Mouse (Mus musculus) CD4-positive naive resting alpha-beta T cell, adult 57 days (primary cell): ENCODE measurements around the gene Zfp182. TPM values are rescaled to one million over a fixed set of nuclear protein-coding genes. Genes with fewer than 3 reads are reported as not detected.

Experiments used
- total RNA-seq: library from RNA; stranded (reverse); gene quantifications from one replicate; pipeline ENCODE4 v1.2.4, GENCODE M21; 2023

Zfp182 gene
- total RNA-seq: 16.4 TPM

DNA sequence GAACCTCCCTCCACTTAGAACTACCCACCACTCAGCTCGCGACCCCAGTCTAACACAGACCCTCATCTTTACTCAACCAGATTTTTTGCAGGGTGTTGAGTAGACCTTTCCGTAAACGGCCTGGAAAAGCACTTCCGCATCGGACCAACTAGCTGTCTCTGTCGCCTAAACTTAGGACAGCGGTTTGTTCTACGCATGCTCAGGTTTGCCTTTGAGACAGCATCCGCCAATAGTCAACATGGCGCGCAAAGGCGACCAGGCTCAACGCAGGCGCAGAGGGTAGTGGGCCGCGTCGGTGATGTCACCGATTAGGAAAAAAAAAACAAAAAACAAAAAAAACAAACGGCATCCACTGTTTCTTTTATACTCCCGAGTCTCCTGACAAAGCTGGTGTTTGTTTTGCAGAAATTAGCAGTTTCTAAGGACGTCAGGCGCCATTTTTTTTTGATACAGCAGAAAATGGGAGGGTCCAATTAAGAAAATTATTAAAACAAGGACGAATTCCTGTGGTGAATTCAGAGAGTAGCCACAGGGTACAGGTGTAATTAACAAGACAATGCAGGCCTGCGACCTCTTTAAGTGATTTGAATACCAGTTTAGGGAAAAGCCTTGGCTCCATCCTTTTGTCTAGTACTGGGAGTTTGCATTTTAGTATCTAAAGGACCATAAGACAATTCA, at the start of gene Zfp182:
Gene Zfp182, minus strand, starts transcription at position 451 of the 678 bp plus-strand sequence.

DNA sequence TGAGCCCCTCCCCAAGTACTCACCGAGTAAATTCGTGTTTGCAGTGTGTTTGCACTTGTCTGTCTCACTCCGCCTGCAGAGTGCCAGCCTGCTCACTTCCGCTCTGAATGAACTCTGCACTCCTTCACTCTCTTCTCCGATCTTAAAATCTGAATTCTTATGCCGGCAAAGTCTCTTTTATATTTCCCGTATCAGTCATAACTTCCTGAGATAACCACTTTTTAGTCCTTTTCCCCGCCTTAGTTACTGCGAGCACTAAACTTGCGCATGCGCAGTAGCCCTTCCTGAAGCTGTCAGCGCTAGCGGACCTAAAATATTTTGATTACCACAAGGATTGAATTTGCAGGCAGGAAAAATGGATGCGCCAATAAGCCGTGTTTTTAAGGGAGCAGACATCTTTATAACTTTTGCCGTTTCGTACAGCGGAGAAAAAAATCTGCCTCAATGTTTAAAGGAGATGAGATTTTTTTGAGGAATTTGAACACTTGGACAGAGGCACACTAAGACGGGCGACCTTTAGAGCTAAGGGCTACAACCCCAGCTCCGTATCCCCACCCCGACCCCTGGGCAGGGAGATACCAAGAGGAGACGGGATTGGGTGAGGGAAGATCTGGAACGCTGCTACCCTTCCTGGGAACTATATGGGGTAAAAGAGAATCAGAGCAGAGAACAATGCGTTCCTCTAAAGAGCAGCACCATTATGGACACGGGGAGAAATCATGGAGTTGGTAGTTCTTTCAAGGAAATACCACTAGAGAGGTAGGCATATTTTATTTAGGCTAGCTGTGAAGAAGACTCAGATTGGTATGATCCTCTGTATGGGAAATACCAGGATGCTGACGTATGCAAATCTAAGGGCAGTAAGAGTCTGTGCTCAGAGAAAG, 27.1 kb upstream of the Zfp182 start, which contains the start of gene Zfp300:
Gene Zfp300, minus strand, starts transcription at position 545 of the 884 bp plus-strand sequence.

DNA sequence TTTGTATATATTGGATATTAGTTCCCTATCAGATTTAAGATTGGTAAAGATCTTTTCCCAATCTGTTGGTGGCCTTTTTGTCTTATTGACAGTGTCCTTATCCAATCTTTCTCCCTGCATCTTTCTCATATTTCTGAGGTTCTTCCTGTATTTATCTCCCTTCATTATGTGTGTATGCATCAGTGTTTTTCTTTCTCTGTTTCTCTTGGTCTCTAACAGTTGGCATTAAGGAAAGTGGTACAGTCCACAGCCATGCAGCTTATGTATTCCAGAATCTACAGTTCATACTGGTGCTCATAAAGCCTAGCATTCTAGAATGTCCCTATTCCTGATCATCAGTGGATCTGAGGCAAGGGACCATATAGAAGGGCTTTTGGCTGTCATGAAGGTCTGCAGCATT, 6.0 kb upstream of the Zfp182 start, which contains the start of gene Spaca5:
Gene Spaca5, plus strand, starts transcription at position 301 of the 400 bp plus-strand sequence.

Other genes with a start within 250 kb of the Zfp182 start
- not detected for gene Timp1, start 192.2 kb downstream of the Zfp182 start, total RNA-seq
- 0.44 TPM for gene Syn1, start 141.3 kb downstream of the Zfp182 start, total RNA-seq
- gene Cfp, start 130.8 kb downstream of the Zfp182 start, total RNA-seq: 21.8 TPM
- 18.0 TPM for gene Elk1, start 111.7 kb downstream of the Zfp182 start, total RNA-seq
- gene Uxt, start 100.3 kb downstream of the Zfp182 start, total RNA-seq: 28.1 TPM
- gene Spaca5, start 6.1 kb upstream of the Zfp182 start, total RNA-seq: not detected
- gene Zfp300, start 27.2 kb upstream of the Zfp182 start, total RNA-seq: 2.2 TPM
- not detected for gene Ssxa1, start 53.5 kb upstream of the Zfp182 start, total RNA-seq
- gene Gm21876, start 113.3 kb upstream of the Zfp182 start, total RNA-seq: not detected